ENCODE assay signal across 8 mouse cellular contexts in genomic region chr12:85496755-85497154, GRCm38 (mm10). TPM values are rescaled to one million over a fixed set of nuclear protein-coding genes. Genes with fewer than 3 reads are reported as not detected.
DNase-seq lines count a peak whose midpoint lies in the region; ATAC-seq lines count a peak whose summit lies in the region.

No protein-coding gene starts in this region.

- ATAC-seq in erythroblast, adult 5-6 weeks (replicated peaks; ENCODE audit: low FRiP score, poor library complexity, severe bottlenecking), result peak; percentile 64
- ATAC-seq in liver, embryonic 16.5 days (ENCODE audit: low read depth), result 0 out of 2 replicates have a peak, but pooled peaks have one; percentile 37

- WGBS in liver, embryonic 16.5 days (ENCODE audit: insufficient replicate concordance), result 14% methylated on average over 7 of the region's 7 CpGs

- H3K4me3 ChIP-seq in liver, embryonic 16.5 days (ENCODE audit: low read depth, low read length), result no peak overlapping the region

- no peaks in the 10 kb centered on the region for H3K27me3 ChIP-seq in liver, embryonic 16.5 days (ENCODE audit: control insufficient read depth, insufficient read depth, low read depth, low read length)

- no peak overlapping the region for H3K27ac ChIP-seq in liver, embryonic 16.5 days (ENCODE audit: low read length)

- H3K9ac ChIP-seq in liver, embryonic 16.5 days (ENCODE audit: low read depth, low read length), result no peak overlapping the region

- no peaks in the 10 kb centered on the region for H3K9me3 ChIP-seq in liver, embryonic 16.5 days (replicated peaks; ENCODE audit: control insufficient read depth, low read length)

- no peaks in the 10 kb centered on the region for H3K36me3 ChIP-seq in liver, embryonic 16.5 days (ENCODE audit: control insufficient read depth, insufficient read depth)

- no peak overlapping the region for H3K4me2 ChIP-seq in liver, embryonic 16.5 days (ENCODE audit: low read depth, low read length)

- no peaks in the 10 kb centered on the region; the same call in 1 of the 2 replicates for H3K4me1 ChIP-seq in liver, embryonic 16.5 days (ENCODE audit: control insufficient read depth, low read depth, low read length)

- DNase-seq in urinary bladder, adult 2 months (ENCODE audit: low spot score), result peak; percentile 50
- DNase-seq in urinary bladder, postnatal 10 days (ENCODE audit: low spot score), result no peak
- peak; percentile 72 to 79 for DNase-seq in adrenal gland, postnatal 36 days
- peak; percentile 77 for DNase-seq in kidney, adult 9 months
- DNase-seq in right cerebral cortex, adult 18-20 months, result peak; percentile 61
- peak; percentile 56 to 70 for DNase-seq in urinary bladder, postnatal 36 days (ENCODE audit: low spot score in 2 of 2)

RNA-seq across cellular contexts. Expression of gene Fos, which starts 23.1 kb away (rescaled TPM):
- polyA plus RNA-seq in urinary bladder, adult 2 months (2012; rRNA removed), result 28.5 and 37.0 TPM in 2 replicates
- 10 to 100 TPM in 1 of 2 experiments, 1 to 10 TPM in 1; 8.4 to 18.8 TPM for total RNA-seq in adrenal gland, postnatal 36 days (2021)
- total RNA-seq in erythroblast, adult 5-6 weeks (2015; ENCODE audit: low replicate concordance), result 40.3 and 41.9 TPM in 2 replicates
- total RNA-seq in erythroblast, adult 5-6 weeks (2017; ENCODE audit: low replicate concordance), result 25.0 and 32.1 TPM in 2 replicates
- 1.1 and 1.6 TPM in 2 replicates for polyA plus RNA-seq in liver, embryonic 16.5 days (2015; fragmentation: Nextera tagmentation; extraction: Ambion mirVana)
